Mouse (Mus musculus) erythroblast, embryonic 14.5 days (primary cell): ENCODE measurements around the gene Ccl17. TPM values are rescaled to one million over a fixed set of nuclear protein-coding genes. Genes with fewer than 3 reads are reported as not detected.

Source experiments
- H3K27me3 ChIP-seq: 2 replicates; pipeline ENCODE4 v1.6.1; 2012; ENCODE audit warnings: inconsistent platforms; ENCODE audit not compliant: control insufficient read depth
- H3K36me3 ChIP-seq: 2 replicates; pipeline ENCODE4 v1.6.1; 2012; ENCODE audit warnings: mild to moderate bottlenecking, inconsistent platforms; ENCODE audit not compliant: control insufficient read depth
- H3K4me1 ChIP-seq: 2 replicates; pipeline ENCODE4 v1.6.1; 2012; ENCODE audit warnings: inconsistent platforms; ENCODE audit not compliant: control insufficient read depth
- H3K4me3 ChIP-seq: replicated peaks from 2 replicates; pipeline ENCODE3; 2012; ENCODE audit warnings: moderate library complexity, mild to moderate bottlenecking, inconsistent platforms
- H3K9me3 ChIP-seq: 2 replicates; pipeline ENCODE4 v1.6.1; 2012; ENCODE audit warnings: low read length, inconsistent platforms, mixed read lengths; ENCODE audit not compliant: control insufficient read depth
- GATA1 ChIP-seq: IDR thresholded peaks from 2 replicates; pipeline ENCODE4 v1.6.1; 2012; ENCODE audit warnings: low read length, inconsistent platforms, mixed read lengths
- TAL1 ChIP-seq: IDR thresholded peaks from 3 replicates; pipeline ENCODE4 v1.6.1; 2012; ENCODE audit warnings: low read length, inconsistent platforms, mixed read lengths
- polyA plus RNA-seq: library from polyadenylated mRNA; stranded (reverse); fragments of >175 nt; gene quantifications from 2 replicates; pipeline ENCODE4 v1.2.3, GENCODE M21; 2012

The Ccl17 gene
- polyA plus RNA-seq, 1 experiment, result not detected

- Histone ChIP-seq H3K4me1 (peaks cover 74% of the 10 kb centered on the region), H3K9me3 (no peaks in the 10 kb centered on the region), H3K27me3 (peaks cover 51% of the 10 kb centered on the region), H3K4me3 (no peak overlapping the region), H3K36me3 (no peaks in the 10 kb centered on the region)
- TF ChIP-seq TAL1 (no peak), GATA1 (no peak)
Measured at GRCm38 (mm10) chr8:94785995-94786595, 24.2 kb upstream of the Ccl17 start.

- no peaks in the 10 kb centered on the region for H3K36me3 ChIP-seq
- TF ChIP-seq GATA1 (peak; percentile 94), TAL1 (peak; percentile 98)
- peaks cover 77% of the 10 kb centered on the region for H3K4me1 ChIP-seq
- peaks cover 59% of the 10 kb centered on the region for H3K27me3 ChIP-seq
- peak overlapping the region; percentile 48 for H3K4me3 ChIP-seq
- no peaks in the 10 kb centered on the region for H3K9me3 ChIP-seq
Measured at GRCm38 (mm10) chr8:94787524-94788501, 22.4 kb upstream of the Ccl17 start.

GRCm38 (mm10) chr8:94789256-94789955 lies 20.8 kb upstream of the Ccl17 start:
- Histone ChIP-seq H3K27me3 (peaks cover 67% of the 10 kb centered on the region), H3K4me1 (peaks cover 87% of the 10 kb centered on the region)

GRCm38 (mm10) chr8:94794368-94794767 lies 15.9 kb upstream of the Ccl17 start:
- Histone ChIP-seq H3K9me3 (no peaks in the 10 kb centered on the region), H3K4me3 (no peak overlapping the region), H3K4me1 (peaks cover 48% of the 10 kb centered on the region), H3K27me3 (peaks cover 48% of the 10 kb centered on the region), H3K36me3 (no peaks in the 10 kb centered on the region)
- no peak for TF ChIP-seq TAL1
- TF ChIP-seq GATA1, result no peak

More at GRCm38 (mm10) chr8:94789256-94789955, 20.8 kb upstream of the Ccl17 start:
- Histone ChIP-seq H3K36me3 (no peaks in the 10 kb centered on the region), H3K9me3 (no peaks in the 10 kb centered on the region), H3K4me3 (no peak overlapping the region)
- no peak for TF ChIP-seq TAL1

GRCm38 (mm10) chr8:94794782-94795181 lies 15.5 kb upstream of the Ccl17 start:
- TF ChIP-seq GATA1 (no peak), TAL1 (no peak)
- Histone ChIP-seq H3K4me3 (no peak overlapping the region), H3K27me3 (peaks cover 44% of the 10 kb centered on the region), H3K9me3 (no peaks in the 10 kb centered on the region), H3K4me1 (peaks cover 44% of the 10 kb centered on the region), H3K36me3 (no peaks in the 10 kb centered on the region)

- H3K36me3 ChIP-seq, result no peaks in the 10 kb centered on the region
- 0 out of 2 replicates have a peak, but pooled peaks have one; percentile 49 for TF ChIP-seq GATA1
- peak; percentile 50 for TF ChIP-seq TAL1
- peak overlapping the region; percentile 59 for H3K4me3 ChIP-seq
- H3K4me1 ChIP-seq, result peaks cover 39% of the 10 kb centered on the region
- no peaks in the 10 kb centered on the region for H3K9me3 ChIP-seq
- H3K27me3 ChIP-seq, result peaks cover 41% of the 10 kb centered on the region
Measured at GRCm38 (mm10) chr8:94800278-94800968, 9.8 kb upstream of the Ccl17 start.

GRCm38 (mm10) chr8:94801293-94802095 lies 8.8 kb upstream of the Ccl17 start:
- Histone ChIP-seq H3K27me3 (peaks cover 50% of the 10 kb centered on the region), H3K9me3 (no peaks in the 10 kb centered on the region), H3K36me3 (no peaks in the 10 kb centered on the region), H3K4me3 (peak overlapping the region; percentile 59), H3K4me1 (peaks cover 45% of the 10 kb centered on the region)
- TF ChIP-seq GATA1 (no peak), TAL1 (no peak)

GRCm38 (mm10) chr8:94802375-94802774 lies 7.9 kb upstream of the Ccl17 start:
- Histone ChIP-seq H3K9me3 (no peaks in the 10 kb centered on the region), H3K4me3 (peak overlapping the region; percentile 59), H3K36me3 (no peaks in the 10 kb centered on the region), H3K4me1 (peaks cover 45% of the 10 kb centered on the region), H3K27me3 (peaks cover 57% of the 10 kb centered on the region)
- TF ChIP-seq GATA1, result no peak
- no peak for TF ChIP-seq TAL1
